Mouse (Mus musculus) ES-E14 (cell line): ENCODE measurements around the gene Podn.
"Not testable (repeated sequence)": the region's sequence is repeated elsewhere in the genome, so short reads cannot be mapped to it uniquely, and the experiment has no call there.

ENCODE experiments used
- CHD2 ChIP-seq: IDR thresholded peaks from 2 replicates; pipeline ENCODE4 v1.6.1; 2014; ENCODE audit warnings: mild to moderate bottlenecking, low read depth, low read length, inconsistent platforms
- MAFK ChIP-seq: IDR thresholded peaks from 2 replicates; pipeline ENCODE4 v1.6.1; 2014; ENCODE audit warnings: mild to moderate bottlenecking, low read depth, low read length, inconsistent platforms; ENCODE audit not compliant: insufficient read depth
- ZC3H11A ChIP-seq: IDR thresholded peaks from 2 replicates; pipeline ENCODE4 v1.6.1; 2012; ENCODE audit warnings: low read depth, mild to moderate bottlenecking, inconsistent platforms, low read length, borderline replicate concordance

GRCm38 (mm10) chr4:108079191-108079590 is 17.1 kb downstream of the Podn start:
- not testable (repeated sequence) for TF ChIP-seq CHD2, ZC3H11A, MAFK
